Mouse (Mus musculus): ENCODE data around the gene Tjp3.

- TF ChIP-seq POLR2A (IDR thresholded peaks at IDR 0.05; ENCODE audit: extremely low read depth, insufficient read depth, low read length): no peak
- TF ChIP-seq CTCF (IDR thresholded peaks at IDR 0.05; ENCODE audit: extremely low read depth, insufficient read depth, low read length): no peak
These were observed 13.7 kb downstream of the Tjp3 start for GRCm38 (mm10) chr10:81277676-81278075.
